Mouse (Mus musculus) thymus, adult 2 months (tissue): ENCODE measurements at regions not wholly inside any gene's neighbourhood (a gene's known extent, or its start where the extent isn't known, plus 50 kb on each side); places are given as distances from the start of the nearest gene placed in this dataset.

Experiments used
- DNase-seq: peaks from one replicate; pipeline ENCODE4 v3.0.0; 2021
- H3K27ac ChIP-seq: fragments of 200-500 bp; 2 replicates; pipeline ENCODE4 v1.5.1; 2012; ENCODE audit warnings: low read length, control low read depth; ENCODE audit not compliant: control insufficient read depth, insufficient read depth
- H3K27me3 ChIP-seq: fragments of 200-500 bp; 2 replicates; pipeline ENCODE4 v1.6.1; 2012; ENCODE audit warnings: mild to moderate bottlenecking, low read length, moderate library complexity, mixed read lengths; ENCODE audit not compliant: control insufficient read depth, insufficient read depth
- H3K36me3 ChIP-seq: fragments of 200-500 bp; 2 replicates; pipeline ENCODE4 v1.6.1; 2012; ENCODE audit warnings: mild to moderate bottlenecking, low read length, moderate library complexity; ENCODE audit not compliant: control insufficient read depth, insufficient read depth
- H3K4me1 ChIP-seq: fragments of 200-500 bp; replicated peaks from 2 replicates; pipeline ENCODE4 v1.6.1; 2012; ENCODE audit warnings: low read length; ENCODE audit not compliant: control insufficient read depth, insufficient read depth
- H3K4me3 ChIP-seq: fragments of 200-500 bp; 2 replicates; pipeline ENCODE4 v1.5.1; 2012; ENCODE audit warnings: mild to moderate bottlenecking, low read length, control low read depth, moderate library complexity; ENCODE audit not compliant: control insufficient read depth, insufficient read depth
- CTCF ChIP-seq: fragments of 200-500 bp; IDR thresholded peaks from 2 replicates; pipeline ENCODE4 v1.5.1; 2012; ENCODE audit warnings: mild to moderate bottlenecking, control low read depth, low read length, moderate library complexity, borderline replicate concordance; ENCODE audit not compliant: control insufficient read depth, poor library complexity, insufficient read depth; ENCODE audit errors: extremely low read depth
- POLR2A ChIP-seq: fragments of 200-500 bp; IDR thresholded peaks from 2 replicates; pipeline ENCODE4 v1.6.1; 2012; ENCODE audit warnings: mild to moderate bottlenecking, low read length, control low read depth, moderate library complexity; ENCODE audit not compliant: control insufficient read depth, poor library complexity, insufficient read depth; ENCODE audit errors: extremely low read depth
- WGBS: fragments of 180-500 bp; shearing (Covaris S2); methylation state at CpG from one replicate; pipeline ENCODE4 v1.1.7; 2018; 5-methylcytosine and 5-hydroxymethylcytosine counted together

- no peak for DNase-seq
- Histone ChIP-seq H3K27ac (no peak overlapping the region), H3K4me1 (no peaks in the 10 kb centered on the region), H3K36me3 (no peaks in the 10 kb centered on the region), H3K4me3 (no peak overlapping the region), H3K27me3 (no peaks in the 10 kb centered on the region)
- WGBS, result 94% methylated on average over 4 of the region's 4 CpGs
- TF ChIP-seq CTCF (no peak), POLR2A (no peak)
These were observed 119.3 kb downstream of the Btg1 start for GRCm38 (mm10) chr10:96735885-96736628.

- H3K27ac ChIP-seq, result no peak overlapping the region
- 83% methylated on average over 6 of the region's 6 CpGs for WGBS
- no peaks in the 10 kb centered on the region for H3K36me3 ChIP-seq
- H3K27me3 ChIP-seq, result no peaks in the 10 kb centered on the region
- TF ChIP-seq CTCF (no peak), POLR2A (no peak)
- no peaks in the 10 kb centered on the region for H3K4me1 ChIP-seq
- DNase-seq, result no peak
- no peak overlapping the region for H3K4me3 ChIP-seq
These were observed 121.2 kb downstream of the Btg1 start for GRCm38 (mm10) chr10:96737972-96738371.

GRCm38 (mm10) chr10:96738606-96739005, 121.8 kb downstream of the Btg1 start:
- WGBS, result 97% methylated on average over 5 of the region's 5 CpGs

GRCm38 (mm10) chr10:96744167-96744777, 127.5 kb downstream of the Btg1 start:
- no peaks in the 10 kb centered on the region for H3K36me3 ChIP-seq
- no peak overlapping the region for H3K27ac ChIP-seq
- H3K4me3 ChIP-seq, result no peak overlapping the region
- no peak for DNase-seq
- no peaks in the 10 kb centered on the region for H3K4me1 ChIP-seq
- H3K27me3 ChIP-seq, result no peaks in the 10 kb centered on the region
- WGBS, result 81% methylated on average over 11 of the region's 11 CpGs
- TF ChIP-seq POLR2A (no peak), CTCF (no peak)

More at GRCm38 (mm10) chr10:96738606-96739005, 121.8 kb downstream of the Btg1 start:
- Histone ChIP-seq H3K27ac (no peak overlapping the region), H3K4me1 (no peaks in the 10 kb centered on the region), H3K36me3 (no peaks in the 10 kb centered on the region), H3K4me3 (no peak overlapping the region), H3K27me3 (no peaks in the 10 kb centered on the region)
- no peak for DNase-seq
- no peak for TF ChIP-seq CTCF
- TF ChIP-seq POLR2A, result no peak

GRCm38 (mm10) chr10:96747015-96747663, 130.3 kb downstream of the Btg1 start:
- Histone ChIP-seq H3K27ac (no peak overlapping the region), H3K4me3 (no peak overlapping the region), H3K27me3 (no peaks in the 10 kb centered on the region), H3K4me1 (no peaks in the 10 kb centered on the region; the same call in 1 of the 2 replicates), H3K36me3 (no peaks in the 10 kb centered on the region)
- WGBS, result 96% methylated on average over 9 of the region's 9 CpGs
- DNase-seq, result no peak
- TF ChIP-seq POLR2A (no peak), CTCF (no peak)

GRCm38 (mm10) chr10:96750861-96751260, 134.1 kb downstream of the Btg1 start:
- WGBS, result 79% methylated on average over 5 of the region's 5 CpGs
- Histone ChIP-seq H3K27ac (no peak overlapping the region), H3K4me1 (peaks cover 2% of the 10 kb centered on the region; the same call in 1 of the 2 replicates), H3K27me3 (no peaks in the 10 kb centered on the region), H3K4me3 (no peak overlapping the region), H3K36me3 (no peaks in the 10 kb centered on the region)
- TF ChIP-seq CTCF (no peak), POLR2A (no peak)
- DNase-seq, result no peak
